Mouse (Mus musculus) kidney, postnatal 25 days (tissue): ENCODE data around the gene 3110082I17Rik.
"Not testable (repeated sequence)": the region's sequence is repeated elsewhere in the genome, so short reads cannot be mapped to it uniquely, and the experiment has no call there.

ENCODE experiments used
- DNase-seq, 2 experiments: peaks; one replicate each; pipeline ENCODE4 v3.0.0; 2021; ENCODE audit warnings: mixed read lengths in 2 of 2

The 3110082I17Rik gene

DNA sequence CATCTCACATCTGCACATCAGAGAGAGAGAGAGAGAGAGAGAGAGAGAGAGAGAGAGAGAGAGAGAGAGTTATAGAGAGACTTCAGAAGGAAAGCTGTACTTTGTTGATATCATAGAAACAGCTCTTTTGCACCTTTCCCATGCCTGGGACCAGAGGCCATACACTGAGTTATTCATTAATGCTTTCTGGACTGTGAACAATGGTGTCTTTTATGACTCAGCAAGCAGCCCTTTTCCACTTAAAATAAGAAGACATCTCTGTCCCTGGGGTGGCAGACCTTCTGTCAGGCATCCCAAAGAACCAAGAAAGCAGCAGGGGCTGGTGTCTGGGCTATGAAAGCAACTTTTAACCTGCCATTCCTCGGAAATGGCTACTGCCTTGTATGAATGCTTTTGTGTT is 113.1 kb downstream of the 3110082I17Rik start:
- no peak for DNase-seq

DNA sequence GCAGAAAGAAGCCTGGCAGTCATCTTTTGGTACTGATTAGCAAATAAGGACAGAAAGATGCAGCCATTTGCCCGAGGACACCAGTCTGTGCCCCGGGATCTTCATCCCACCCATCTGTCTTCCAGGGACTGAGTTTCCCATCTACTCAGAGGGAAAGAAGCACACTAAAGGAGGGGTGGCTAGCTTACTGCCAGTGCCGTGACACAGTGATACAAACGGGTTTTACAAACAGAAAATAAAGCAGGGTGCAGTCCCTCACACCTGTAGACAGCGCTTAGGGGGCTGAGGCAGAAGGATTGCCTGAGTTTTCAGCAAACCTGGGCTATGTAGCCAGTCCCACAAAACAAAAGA is 115.0 kb downstream of the 3110082I17Rik start:
- no peak for DNase-seq

GRCm38 (mm10) chr5:139344687-139345363 is 115.5 kb downstream of the 3110082I17Rik start:
- peak; percentile 97 to 98 for DNase-seq

DNA sequence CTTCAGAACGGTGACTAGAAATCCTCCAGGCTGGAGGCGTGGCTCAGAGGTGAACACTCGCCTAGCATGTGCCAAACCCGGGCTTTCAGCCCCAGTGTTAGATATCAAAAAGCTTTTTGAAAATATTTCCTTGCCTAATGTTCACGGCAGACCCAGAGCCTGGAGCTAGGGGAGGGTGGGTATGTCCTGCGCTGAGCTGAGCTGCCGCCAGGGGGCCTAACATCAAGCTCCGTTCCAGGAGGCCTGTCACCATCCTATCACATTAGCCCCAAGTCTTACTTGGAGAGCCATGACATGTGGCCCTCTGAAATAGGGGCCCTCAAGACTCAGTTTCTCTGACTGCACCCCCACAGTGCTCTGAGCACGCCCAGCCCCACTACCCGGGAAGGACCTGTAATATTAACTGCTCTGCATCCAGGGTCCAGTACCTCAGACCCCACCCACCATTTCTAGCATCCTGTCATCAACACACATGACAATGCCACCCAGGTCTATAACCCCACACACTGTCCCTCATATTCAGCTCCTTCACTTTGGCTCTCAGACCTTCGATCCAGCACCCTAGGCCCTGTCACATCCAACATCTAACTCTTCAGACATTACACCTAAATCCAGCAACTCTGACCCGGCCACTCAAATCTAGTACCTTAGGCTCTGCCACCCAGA is 116.2 kb downstream of the 3110082I17Rik start:
- peak; percentile 82 to 86 for DNase-seq

- no peak for DNase-seq
Observed at GRCm38 (mm10) chr5:139338891-139339290, 121.4 kb downstream of the 3110082I17Rik start.

- peak; percentile 78 to 84 for DNase-seq
Observed at GRCm38 (mm10) chr5:139338403-139338802, 121.9 kb downstream of the 3110082I17Rik start.

DNA sequence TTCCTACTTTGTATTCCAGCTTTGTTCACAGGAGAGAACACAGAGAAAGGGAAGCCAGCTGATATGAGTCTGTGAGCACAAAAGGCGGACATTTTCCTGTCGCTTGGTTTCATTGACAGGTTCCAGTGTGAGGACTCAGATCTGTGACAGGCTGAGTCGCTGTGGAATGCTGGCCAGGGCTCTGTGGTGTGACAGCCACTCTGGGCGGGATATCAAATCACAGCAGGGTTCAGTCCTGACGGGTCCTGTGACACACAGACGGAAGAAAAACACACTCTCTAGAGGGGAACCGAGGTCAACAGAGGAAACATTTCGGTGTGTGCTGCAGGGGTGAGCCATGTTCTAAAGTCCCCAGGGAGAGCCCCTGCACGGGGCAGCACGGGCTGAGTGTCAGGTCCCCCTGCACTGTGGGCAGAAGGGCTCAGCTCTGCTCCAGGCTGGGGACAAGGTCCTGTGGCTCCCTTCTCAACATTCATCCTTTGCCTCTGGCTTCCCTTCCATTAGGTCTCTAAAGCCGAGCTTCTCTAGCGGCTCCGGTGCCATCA is 122.4 kb downstream of the 3110082I17Rik start:
- peak in 1 of 2 experiments; percentile 44 for DNase-seq

GRCm38 (mm10) chr5:139335634-139336033 is 124.7 kb downstream of the 3110082I17Rik start:
- no peak for DNase-seq

DNA sequence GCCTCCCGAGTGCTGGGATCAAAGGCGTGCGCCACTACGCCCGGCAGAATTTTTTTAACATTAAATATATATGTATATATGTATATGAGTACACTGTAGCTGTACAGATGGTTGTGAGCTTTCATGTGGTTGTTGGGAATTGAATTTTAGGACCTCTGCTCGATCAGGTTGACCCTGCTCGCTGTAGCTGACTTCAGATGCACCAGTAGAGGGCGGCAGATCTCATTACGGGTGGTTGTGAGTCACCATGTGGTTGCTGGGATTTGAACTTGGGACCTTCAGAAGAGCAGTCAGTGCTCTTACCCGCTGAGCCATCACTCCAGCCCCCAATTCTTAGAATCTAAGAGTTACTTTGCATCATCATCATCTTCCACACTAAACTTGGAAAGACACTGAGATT is 125.9 kb downstream of the 3110082I17Rik start:
- DNase-seq, result not testable (repeated sequence)

DNA sequence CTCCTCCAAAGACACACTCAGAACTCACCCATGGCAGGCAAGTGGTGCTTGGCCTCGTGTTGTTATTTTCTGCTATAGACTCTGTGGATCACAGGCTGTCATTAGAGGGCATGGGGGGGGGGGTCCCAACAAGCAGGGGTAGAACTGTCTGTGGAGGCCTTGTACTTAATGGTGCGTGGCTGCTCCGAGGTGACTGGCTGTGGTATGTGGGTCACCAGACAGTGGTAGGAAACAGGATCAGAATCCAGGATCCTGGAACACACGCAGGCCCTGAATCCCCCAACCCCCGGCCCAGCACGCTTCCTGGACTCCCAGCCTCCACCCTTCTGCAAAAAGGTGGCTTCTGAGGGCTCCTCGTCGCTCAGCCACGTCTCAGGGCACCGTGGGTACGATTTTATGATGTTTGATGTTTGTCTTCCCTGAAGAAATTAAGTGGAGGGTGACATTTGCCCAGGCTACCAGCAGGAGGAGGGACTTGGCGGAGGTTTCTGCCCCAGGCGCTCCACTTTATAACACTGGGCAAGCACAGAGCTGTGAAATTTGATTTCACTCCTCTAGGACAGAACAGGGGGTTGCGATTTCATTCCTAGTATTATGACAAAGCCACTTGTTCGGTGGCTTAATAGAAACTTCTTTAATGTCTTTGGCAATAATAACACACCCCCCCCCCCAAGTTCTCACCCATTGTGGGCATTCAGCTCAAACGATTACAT is 126.9 kb downstream of the 3110082I17Rik start:
- DNase-seq, result peak; percentile 67 to 68

DNA sequence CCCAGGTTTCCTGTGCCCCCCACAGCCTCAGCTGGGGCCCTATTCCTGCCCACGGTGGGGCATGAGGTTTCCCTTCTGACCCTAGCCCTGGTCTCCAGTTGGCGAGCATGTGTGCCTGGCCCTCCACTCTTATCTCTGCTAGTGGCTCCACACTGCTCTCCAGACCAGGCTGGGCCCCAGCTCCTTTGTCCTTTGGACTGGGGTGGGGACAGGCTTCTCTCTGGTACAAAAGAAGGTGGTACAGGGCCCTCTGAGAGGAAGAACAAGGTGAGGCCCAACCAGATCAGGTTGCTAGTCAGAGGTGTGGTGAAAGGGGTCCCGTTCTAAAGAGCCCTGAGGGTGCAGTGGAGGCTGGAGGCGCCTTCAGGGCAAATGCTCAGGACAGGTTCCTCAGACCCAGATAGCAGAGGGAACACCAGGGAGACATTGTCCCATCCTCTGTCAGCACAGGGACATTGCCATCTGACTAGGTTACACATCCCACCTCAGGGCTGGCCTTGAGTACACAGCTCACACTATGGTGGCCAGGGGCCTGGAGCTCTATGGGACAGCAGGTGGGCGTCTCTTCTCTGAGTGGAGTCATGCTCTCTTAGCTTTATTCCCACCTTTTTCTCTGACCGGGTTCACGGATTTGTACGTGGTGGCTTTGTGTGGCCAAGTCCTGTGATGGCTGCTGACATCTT is 127.6 kb downstream of the 3110082I17Rik start:
- DNase-seq, result peak in 1 of 2 experiments; percentile 57

- peak; percentile 87 to 92 for DNase-seq
Observed at GRCm38 (mm10) chr5:139331742-139332141, 128.6 kb downstream of the 3110082I17Rik start.

- DNase-seq, result no peak
Observed at GRCm38 (mm10) chr5:139330766-139331165, 129.6 kb downstream of the 3110082I17Rik start.

DNA sequence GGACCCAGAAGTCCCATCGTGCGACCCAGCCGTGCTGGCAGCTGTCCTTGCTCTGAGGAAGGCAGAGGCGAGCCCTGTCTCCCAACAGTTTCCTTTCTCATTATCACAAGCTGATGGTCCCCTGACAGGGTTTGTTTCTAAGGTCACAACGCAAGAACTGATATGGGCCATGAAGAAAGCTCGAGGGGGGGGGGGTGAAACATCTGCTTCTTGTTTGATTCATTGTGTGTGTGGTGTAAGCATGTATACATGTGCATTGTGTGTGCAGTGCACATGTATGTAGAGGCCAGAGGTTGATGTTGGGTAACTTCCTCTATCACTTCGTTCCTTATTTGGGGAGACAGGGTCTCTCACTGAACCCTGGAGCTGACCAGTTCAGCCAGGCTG is 132.7 kb downstream of the 3110082I17Rik start:
- DNase-seq, result no peak

DNA sequence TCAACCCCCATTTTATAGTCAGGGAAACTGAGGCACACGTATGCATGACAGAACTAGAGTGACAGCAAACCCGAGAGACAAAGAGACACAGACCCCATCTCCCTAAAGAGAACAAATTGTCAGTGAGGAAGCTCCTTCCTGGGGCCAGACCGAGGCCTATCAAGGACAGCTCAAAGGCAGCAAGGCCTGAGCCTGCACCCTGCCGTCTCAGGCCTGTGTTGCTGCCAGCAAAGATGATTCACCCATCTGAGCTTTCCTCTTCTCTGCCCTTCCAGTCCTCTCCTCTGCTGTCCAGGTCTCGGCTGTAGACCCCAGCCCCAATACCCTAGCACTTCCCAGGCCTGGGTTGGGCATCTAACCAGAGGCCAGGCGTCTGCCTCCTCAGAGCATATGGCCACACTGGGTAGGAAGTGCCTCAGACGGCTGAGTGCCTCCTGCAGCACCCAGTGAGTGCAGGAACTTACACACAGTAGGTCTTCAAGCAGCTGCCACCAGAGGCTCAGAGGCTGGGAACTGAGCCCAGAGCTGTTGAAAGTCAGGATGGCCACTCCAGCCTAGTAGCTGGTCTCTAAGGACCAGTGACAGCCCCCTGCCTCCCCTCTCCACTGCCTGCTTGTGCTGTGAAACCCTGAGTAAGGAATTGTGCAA is 133.2 kb downstream of the 3110082I17Rik start:
- DNase-seq, result no peak

- no peak for DNase-seq
Observed at GRCm38 (mm10) chr5:139326111-139326696, 134.1 kb downstream of the 3110082I17Rik start.

DNA sequence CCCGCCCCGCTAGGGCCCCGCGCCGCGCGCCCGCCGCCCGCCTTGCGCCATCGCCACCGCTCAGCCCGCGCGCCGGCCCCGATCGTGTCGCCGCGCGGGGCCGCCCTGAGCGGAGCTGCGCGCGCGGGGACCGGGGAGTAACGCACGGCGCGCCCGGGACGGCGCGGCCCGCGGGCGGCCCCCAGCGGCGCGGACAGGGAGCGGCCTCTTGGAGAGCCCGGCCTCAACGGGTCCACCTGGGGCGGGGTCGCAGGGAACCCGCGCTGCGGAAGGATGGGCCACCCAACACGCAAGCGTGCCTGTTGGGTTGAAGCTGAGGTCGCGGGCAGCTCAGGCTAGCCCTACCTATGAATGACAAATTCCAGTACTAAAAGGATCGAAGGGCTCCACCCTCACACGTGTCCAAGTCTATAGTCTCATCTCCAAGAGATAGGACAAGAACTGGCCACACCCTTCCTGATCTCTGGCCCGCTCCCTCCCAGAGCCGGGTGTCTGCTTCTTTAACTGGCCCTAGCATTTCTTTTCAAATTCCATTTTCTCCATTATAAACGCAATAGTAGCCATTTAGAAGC is 134.8 kb downstream of the 3110082I17Rik start, which contains the start of gene Adap1:
Gene Adap1, minus strand, starts transcription at position 228 of the 572 bp plus-strand sequence.
- DNase-seq, result peak; percentile 55 to 80

GRCm38 (mm10) chr5:139324691-139325394 is 135.5 kb downstream of the 3110082I17Rik start:
- DNase-seq, result peak in 1 of 2 experiments; percentile 64

- peak; percentile 41 to 69 for DNase-seq
Observed at GRCm38 (mm10) chr5:139324045-139324491, 136.3 kb downstream of the 3110082I17Rik start.

DNA sequence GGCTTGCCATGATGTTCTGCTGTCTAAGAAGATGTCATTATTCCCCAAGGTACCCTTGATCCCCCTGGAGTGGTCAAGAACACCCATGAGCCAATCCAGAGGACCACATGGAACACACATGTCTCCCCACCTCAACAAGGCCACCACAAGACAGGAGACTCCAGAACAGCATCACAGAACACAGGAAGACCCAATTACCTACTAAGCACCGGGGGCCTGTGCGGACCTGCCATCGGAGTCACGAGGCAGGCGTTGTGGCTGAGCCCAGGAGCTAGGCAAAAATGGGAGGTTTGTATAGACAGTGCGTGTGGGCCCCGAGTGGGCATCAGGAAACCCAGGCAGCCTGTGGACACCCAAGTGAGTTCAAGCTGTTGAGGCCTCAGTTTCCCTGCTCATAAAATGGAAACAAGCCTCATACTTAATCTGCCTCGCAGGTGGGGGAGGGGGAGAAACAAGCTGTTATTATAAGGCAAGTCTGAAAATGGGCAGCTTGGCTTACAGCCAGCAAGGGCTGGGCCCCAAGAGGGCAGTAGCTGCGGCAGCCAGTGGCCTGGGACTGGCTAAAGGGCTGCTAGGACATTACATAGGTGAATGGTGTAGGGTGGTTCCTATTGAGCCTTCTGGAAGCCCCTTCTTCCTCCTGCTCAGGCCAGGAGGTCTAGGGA is 136.9 kb downstream of the 3110082I17Rik start:
- peak; percentile 76 to 81 for DNase-seq
